22 mouse cellular contexts compared by ENCODE assay signal in the genomic region with DNA sequence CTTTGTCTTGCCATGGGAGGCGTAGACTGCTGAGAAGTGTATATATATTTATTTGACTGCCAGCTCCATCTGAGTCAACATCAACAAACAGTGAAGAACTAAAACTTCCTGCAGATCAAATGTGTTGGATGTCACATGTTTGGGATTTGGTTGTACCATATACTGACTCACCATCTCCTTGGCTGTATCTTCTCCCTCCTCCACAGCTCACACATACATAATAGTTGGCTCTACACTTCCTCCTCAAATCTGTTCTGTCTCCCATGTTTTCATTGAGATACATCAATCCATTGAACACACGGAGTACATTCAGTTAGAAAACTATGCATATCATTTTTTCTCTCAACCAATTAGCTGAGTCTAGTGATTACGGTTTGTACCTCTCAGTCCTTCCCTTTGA. TPM values are rescaled to one million over a fixed set of nuclear protein-coding genes. Genes with fewer than 3 reads are reported as not detected.
"Had no signal": no experiment of that assay in that cellular context is flagged by ENCODE, and none has a peak within 500 bp of the region (broad histone marks: within the 10 kb centered on the region; RNA-seq: fewer than 3 reads in every experiment).

No protein-coding gene starts in this region.

- H3K27ac ChIP-seq: kidney, embryonic 15.5 days; limb, embryonic 12.5 days; limb, embryonic 15.5 days; liver, embryonic 14.5 days; macrophage; midbrain, embryonic 12.5 days; midbrain, embryonic 15.5 days; neural tube, embryonic 12.5 days; neural tube, embryonic 15.5 days had no signal

- ATAC-seq: intestine, postnatal 0 days; liver, postnatal 0 days; lung, postnatal 0 days; midbrain, embryonic 15.5 days had no signal

- H3K4me1 ChIP-seq: kidney, embryonic 15.5 days; limb, embryonic 12.5 days; limb, embryonic 15.5 days; midbrain, embryonic 12.5 days; midbrain, embryonic 15.5 days; neural tube, embryonic 12.5 days; neural tube, embryonic 15.5 days had no signal

- H3K4me3 ChIP-seq: kidney, embryonic 15.5 days; limb, embryonic 12.5 days; limb, embryonic 15.5 days; midbrain, embryonic 12.5 days; midbrain, embryonic 15.5 days; neural tube, embryonic 12.5 days; neural tube, embryonic 15.5 days had no signal

- H3K4me2 ChIP-seq: kidney, embryonic 15.5 days; limb, embryonic 12.5 days; limb, embryonic 15.5 days; liver, embryonic 11.5 days; lung, embryonic 14.5 days; midbrain, embryonic 12.5 days; midbrain, embryonic 15.5 days; neural tube, embryonic 12.5 days; neural tube, embryonic 15.5 days had no signal

- H3K9me3 ChIP-seq: kidney, embryonic 15.5 days; limb, embryonic 12.5 days; limb, embryonic 15.5 days; midbrain, embryonic 12.5 days; midbrain, embryonic 15.5 days; neural tube, embryonic 12.5 days; neural tube, embryonic 15.5 days had no signal

- H3K27me3 ChIP-seq: kidney, embryonic 15.5 days; limb, embryonic 12.5 days; limb, embryonic 15.5 days; midbrain, embryonic 12.5 days; midbrain, embryonic 15.5 days; neural tube, embryonic 12.5 days; neural tube, embryonic 15.5 days had no signal

- H3K9ac ChIP-seq: kidney, embryonic 15.5 days; limb, embryonic 12.5 days; limb, embryonic 15.5 days; liver, embryonic 14.5 days; liver, postnatal 0 days; lung, embryonic 14.5 days; midbrain, embryonic 12.5 days; midbrain, embryonic 15.5 days; neural tube, embryonic 12.5 days; neural tube, embryonic 15.5 days had no signal

- DNase-seq: kidney, adult 8-10 months; kidney, postnatal 10 days; kidney, postnatal 36 days; left cerebral cortex, postnatal 4 days; liver, postnatal 0 days; lung, embryonic 14.5 days; right cerebral cortex, postnatal 25 days; thymus, adult 2 months; thymus, postnatal 14 days had no signal

- H3K36me3 ChIP-seq: kidney, embryonic 15.5 days; limb, embryonic 12.5 days; limb, embryonic 15.5 days; midbrain, embryonic 12.5 days; midbrain, embryonic 15.5 days; neural tube, embryonic 12.5 days; neural tube, embryonic 15.5 days had no signal

RNA-seq across cellular contexts. Expression of a gene that starts 29.7 kb away (rescaled TPM):
- total RNA-seq: megakaryocyte, adult 5-6 weeks had no signal
- polyA plus RNA-seq: macrophage had no signal
